Mouse (Mus musculus): Measurements from ENCODE around the gene Tmem88.

GRCm38 (mm10) chr11:69379600-69379999 lies 18.4 kb downstream of the Tmem88 start:
- TF ChIP-seq POLR2A (IDR thresholded peaks at IDR 0.05; ENCODE audit: low read depth, low read length) (no peak), CTCF (conservative IDR thresholded peaks at IDR 0.05; ENCODE audit: insufficient read depth, insufficient read length, low read depth, low read length) (no peak)

All from kidney, adult 2 months (tissue).